Mouse (Mus musculus) brown adipose tissue, adult 24 weeks (tissue): ENCODE measurements at regions not wholly inside any gene's neighbourhood (a gene's known extent, or its start where the extent isn't known, plus 50 kb on each side); places are given as distances from the start of the nearest gene placed in this dataset.
"Not testable (repeated sequence)": the region's sequence is repeated elsewhere in the genome, so short reads cannot be mapped to it uniquely, and the experiment has no call there.

Source experiments
- H3K27ac ChIP-seq: fragments of 200-500 bp; replicated peaks from 2 replicates; pipeline ENCODE4 v1.5.1; 2012; ENCODE audit warnings: low read depth, mild to moderate bottlenecking, low read length
- H3K4me1 ChIP-seq: fragments of 200-500 bp; 2 replicates; pipeline ENCODE4 v1.6.1; 2012; ENCODE audit warnings: low read length, mixed read lengths; ENCODE audit not compliant: control insufficient read depth, insufficient read depth, insufficient read length
- H3K4me3 ChIP-seq: fragments of 200-500 bp; 2 replicates; pipeline ENCODE4 v1.5.1; 2012; ENCODE audit warnings: low read depth, mild to moderate bottlenecking, low read length, moderate library complexity; ENCODE audit not compliant: insufficient read depth

DNA sequence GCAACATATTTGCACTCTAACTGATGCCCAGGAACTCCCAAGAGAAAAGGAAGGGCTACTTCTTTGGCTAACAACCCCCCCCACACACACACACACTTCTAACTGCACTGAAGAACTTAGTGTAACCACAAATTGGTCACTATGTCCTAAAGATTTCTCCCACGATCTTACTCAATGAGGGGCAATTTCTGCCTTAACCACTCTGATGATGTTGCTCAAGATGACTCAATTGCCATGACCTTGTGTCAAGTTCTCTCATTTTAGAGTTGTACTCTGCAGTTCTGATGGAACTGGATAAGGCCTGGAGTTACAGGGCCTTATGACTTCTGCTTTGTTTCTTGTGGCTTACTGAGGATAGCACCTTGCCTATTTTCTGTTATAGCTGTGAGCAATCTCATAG is 81.7 kb downstream of the Sem1 start:
- H3K4me3 ChIP-seq: no peak overlapping the region
- H3K4me1 ChIP-seq: no peaks in the 10 kb centered on the region
- no peak overlapping the region for H3K27ac ChIP-seq

DNA sequence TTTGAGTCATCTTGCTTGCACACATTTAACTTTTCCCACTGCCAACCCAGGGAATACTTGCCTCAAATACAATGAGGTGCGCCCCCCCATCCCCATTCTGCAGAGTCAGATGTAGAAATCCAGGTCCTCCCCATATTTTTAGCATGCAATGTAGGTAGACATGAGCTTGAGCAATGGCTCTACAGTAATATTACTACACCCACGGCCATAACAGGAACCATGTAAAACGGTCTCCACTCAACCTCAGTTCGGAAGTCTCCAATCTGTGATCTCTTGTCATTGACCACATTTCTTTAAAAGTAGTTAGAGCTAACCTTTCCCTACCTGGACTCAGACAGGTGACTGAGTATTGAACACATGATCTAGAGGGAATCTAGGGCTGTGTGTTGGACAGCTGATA is 82.1 kb downstream of the Sem1 start:
- no peak overlapping the region for H3K4me3 ChIP-seq
- no peaks in the 10 kb centered on the region for H3K4me1 ChIP-seq
- H3K27ac ChIP-seq: no peak overlapping the region

DNA sequence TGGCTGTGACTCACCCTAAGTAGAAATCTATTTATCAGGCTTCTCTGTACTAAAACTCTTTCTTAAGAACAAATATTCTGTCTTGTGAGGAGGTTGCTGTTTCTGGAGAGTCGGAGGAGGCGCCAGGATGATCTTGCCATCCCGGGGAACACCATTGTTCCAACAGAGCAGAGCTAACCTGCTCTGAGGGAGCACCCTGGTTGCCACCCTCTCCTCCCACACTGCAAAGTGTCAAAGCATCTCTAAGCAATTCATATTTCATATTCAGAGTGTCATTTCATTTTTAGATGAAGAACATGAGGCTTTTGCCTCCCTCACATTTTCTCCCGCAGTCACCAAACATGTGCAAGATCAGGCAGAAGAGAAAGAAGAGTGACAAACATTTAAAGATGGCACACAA is 90.3 kb downstream of the Sem1 start:
- Histone ChIP-seq H3K4me3 (no peak overlapping the region), H3K4me1 (no peaks in the 10 kb centered on the region), H3K27ac (no peak overlapping the region)

DNA sequence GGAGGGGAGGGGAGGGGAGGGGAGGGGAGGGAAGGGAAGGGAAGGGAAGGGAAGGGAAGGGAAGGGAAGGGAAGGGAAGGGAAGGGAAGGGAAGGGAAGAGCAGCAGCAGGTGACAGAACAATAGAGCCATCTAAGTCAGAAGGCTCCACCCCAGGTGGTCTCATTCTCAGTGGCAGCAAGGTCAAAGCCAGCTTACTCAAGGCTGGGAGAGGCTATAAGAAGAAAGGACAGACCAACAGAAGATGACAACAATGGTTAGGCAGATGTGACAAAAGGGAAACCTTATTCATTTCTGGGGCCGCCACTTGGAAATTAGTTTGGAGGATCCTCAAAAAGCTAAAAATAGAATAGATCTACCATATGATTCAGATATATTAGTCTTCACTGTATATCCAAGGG is 96.9 kb downstream of the Sem1 start:
- not testable (repeated sequence) for H3K27ac ChIP-seq, H3K4me1 ChIP-seq, H3K4me3 ChIP-seq

DNA sequence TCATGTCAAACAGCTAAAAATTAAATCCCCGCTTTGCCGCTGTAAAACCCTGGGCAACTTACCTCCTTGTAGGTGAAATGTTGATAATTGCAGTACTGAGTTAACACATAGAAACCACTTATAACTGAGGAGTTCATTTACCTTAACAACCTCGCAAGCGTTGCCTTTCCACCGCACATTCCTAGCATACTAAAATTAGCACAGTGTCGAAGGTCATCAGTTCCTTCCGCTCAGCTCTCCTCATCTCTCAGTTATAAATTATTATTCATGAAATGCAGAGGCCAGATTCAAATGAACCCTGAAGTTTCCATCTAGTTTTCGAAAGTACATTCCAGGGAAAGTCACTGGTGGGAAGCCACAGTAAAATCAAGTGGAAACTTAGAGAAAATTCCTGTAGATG is 108.1 kb downstream of the Sem1 start:
- H3K4me1 ChIP-seq: no peaks in the 10 kb centered on the region
- no peak overlapping the region for H3K4me3 ChIP-seq

DNA sequence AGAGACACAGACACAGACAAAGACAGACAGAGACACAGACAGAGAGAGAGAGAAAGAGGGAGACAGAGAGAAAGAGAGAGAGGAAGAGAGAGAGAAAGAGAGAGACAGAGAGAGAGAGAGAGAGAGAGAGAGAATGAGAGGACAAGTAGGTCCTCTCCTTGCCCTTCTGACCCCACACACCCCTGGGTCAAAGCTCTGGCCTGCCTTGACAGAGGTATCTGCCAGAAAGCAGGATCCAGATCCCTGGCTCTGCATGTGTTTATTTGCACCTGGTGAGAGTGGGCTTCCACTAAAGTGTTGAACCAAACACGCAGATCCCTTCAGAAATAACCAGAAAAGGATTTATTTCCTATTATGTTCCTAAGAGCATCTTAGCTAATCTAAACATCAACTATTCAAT is 110.9 kb downstream of the Sem1 start:
- no peak overlapping the region for H3K4me3 ChIP-seq
- no peak overlapping the region for H3K27ac ChIP-seq
- no peaks in the 10 kb centered on the region for H3K4me1 ChIP-seq

More for the DNA sequence above, 108.1 kb downstream of the Sem1 start:
- no peak overlapping the region for H3K27ac ChIP-seq

DNA sequence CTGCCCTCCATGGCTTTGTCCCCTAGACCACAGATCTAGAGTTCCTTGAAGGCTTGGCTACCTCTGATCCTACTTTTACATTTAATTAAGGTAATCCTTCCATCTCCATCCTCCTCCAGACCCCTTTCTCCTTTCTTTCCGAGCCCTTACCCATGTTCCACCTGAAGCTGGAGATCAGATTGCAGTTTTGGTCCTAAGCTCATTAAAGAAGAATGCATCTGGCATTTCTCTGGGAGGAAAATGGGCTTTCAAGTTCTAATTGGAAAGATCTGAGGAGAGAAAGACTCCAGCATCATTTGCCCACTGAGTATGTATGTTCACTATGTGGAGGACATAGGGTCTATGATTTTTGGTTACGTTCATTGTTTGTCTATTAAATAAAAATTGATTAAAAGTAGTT is 112.2 kb downstream of the Sem1 start:
- Histone ChIP-seq H3K4me3 (no peak overlapping the region), H3K27ac (no peak overlapping the region), H3K4me1 (no peaks in the 10 kb centered on the region)

DNA sequence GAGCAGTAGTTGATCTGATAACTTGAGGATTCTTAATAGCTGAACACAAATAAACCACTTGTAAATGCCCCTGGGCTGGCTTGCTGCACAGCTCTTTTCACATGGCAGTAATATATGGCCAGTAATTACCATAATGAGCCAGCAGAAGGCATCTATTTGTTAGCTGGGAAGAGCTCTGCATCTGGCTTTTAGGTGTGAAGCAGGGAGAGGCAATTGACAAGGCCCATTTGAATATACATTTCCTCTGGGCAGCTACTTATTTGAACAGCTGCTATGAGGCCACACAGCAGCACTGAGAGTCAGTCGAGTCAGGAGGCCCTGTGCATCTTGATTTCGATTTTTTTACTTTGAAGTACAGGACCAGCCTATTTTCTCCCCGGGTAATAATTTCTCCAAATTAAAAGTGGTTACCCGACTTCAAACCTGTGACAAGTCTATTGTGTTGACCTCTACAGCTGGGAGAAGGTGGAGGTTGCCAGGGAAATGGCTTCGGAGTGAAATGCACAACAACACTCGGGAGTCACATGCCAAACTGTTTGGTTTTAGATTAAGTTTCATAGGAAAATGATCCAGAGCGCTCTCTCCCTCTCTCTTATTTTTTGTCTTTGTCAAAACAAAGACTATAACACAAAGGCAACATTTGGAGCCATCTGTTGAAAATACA is 114.5 kb downstream of the Sem1 start:
- no peaks in the 10 kb centered on the region for H3K4me1 ChIP-seq
- H3K4me3 ChIP-seq: no peak overlapping the region
- H3K27ac ChIP-seq: no peak overlapping the region

DNA sequence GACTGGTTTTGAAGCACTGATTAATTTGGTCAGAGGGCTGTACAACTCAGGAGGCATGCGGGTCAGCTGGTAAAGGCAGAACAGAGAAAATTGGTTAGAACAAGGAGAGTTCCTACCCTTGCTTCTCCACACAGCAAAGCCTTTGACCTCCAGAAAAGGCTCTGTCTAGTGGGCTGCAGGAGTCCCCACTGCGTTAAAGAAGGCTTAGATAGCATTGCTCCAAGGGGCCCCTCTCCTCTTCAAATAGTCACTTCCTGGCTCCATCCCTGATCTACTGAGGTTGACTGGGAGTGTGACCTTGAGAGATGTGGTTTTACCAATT is 118.6 kb downstream of the Sem1 start:
- Histone ChIP-seq H3K27ac (no peak overlapping the region), H3K4me1 (no peaks in the 10 kb centered on the region), H3K4me3 (no peak overlapping the region)

DNA sequence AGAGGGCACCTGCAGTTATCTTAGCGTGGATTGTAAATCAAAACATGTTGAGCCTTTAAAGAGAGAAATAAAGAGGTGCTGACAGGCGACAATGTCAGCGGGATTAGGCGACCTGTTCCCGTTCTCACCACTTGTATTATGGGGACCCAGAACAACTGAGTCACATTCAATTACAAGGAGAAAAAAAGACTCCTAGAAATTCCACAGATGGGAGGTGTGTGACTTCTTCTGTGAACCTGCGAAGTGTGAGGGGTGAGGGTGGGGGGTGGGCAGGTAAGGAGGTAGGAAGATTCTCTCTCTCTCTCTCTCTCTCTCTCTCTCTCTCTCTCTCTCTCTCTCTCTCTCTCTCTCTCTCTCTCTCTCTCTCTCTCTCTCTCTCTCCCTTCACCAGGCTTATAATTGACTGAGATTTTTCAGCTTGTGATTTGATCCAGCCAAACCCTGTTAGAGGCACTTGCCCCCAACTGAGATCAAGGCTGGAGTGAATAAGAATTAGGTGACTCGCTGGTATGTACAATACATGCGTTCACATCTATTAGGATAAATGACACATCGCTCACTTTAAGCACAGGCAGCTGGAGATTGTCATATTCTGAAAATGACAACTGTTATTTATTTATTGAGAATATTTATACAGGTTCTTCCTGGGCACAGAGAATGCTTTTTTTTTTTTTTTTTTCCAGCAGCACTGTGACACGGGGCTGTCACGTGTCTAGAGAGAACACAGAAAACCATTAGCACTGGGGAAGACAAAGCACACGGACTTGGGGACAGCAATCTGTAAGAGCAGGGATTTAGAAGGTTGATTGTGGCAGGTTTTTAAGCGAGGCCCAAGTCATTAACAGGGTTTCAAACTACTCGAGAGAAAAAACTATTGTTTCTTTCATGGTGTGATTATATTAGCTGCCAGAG is 119.2 kb downstream of the Sem1 start:
- Histone ChIP-seq H3K27ac (no peak overlapping the region), H3K4me3 (no peak overlapping the region), H3K4me1 (no peaks in the 10 kb centered on the region)

DNA sequence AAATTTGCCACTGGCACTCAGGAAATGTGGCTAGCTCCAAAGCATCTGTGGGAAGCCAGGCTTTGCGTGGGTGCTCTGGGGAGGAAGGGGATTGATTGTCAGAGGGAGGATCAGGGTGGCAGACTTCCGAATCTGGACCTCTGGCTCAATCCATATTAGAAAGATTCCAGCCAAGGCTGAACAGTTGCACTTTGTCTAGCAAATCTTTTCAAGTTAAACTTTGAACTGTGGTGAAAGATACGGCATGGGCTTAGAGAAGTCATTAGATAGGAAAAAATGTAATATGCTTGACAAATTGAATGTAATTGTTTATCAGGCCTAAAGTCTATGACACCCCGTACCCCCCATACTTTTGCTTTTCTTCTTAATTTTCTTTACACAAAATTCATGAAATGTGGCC is 120.7 kb downstream of the Sem1 start:
- H3K27ac ChIP-seq: no peak overlapping the region
- H3K4me1 ChIP-seq: no peaks in the 10 kb centered on the region
- no peak overlapping the region for H3K4me3 ChIP-seq

DNA sequence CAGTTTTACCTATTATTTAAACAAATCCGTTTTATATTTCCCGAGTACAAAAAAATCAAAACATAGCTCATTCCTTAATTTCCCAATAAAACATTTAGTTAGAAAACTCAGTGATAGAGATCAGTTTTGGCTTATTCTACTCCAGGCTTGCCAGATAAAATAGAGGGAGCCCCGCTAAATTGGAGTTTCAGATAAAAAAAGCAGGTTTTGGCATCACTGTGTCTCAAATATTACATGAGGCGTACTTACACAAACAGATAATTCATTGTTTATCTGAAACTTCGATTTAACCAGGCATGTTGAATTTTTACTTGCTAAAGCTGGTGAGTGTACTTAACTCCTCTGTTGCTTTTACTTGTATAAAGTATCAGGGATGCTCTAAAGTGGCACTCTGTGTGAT is 121.5 kb downstream of the Sem1 start:
- no peak overlapping the region for H3K4me3 ChIP-seq
- no peaks in the 10 kb centered on the region for H3K4me1 ChIP-seq
- H3K27ac ChIP-seq: no peak overlapping the region

DNA sequence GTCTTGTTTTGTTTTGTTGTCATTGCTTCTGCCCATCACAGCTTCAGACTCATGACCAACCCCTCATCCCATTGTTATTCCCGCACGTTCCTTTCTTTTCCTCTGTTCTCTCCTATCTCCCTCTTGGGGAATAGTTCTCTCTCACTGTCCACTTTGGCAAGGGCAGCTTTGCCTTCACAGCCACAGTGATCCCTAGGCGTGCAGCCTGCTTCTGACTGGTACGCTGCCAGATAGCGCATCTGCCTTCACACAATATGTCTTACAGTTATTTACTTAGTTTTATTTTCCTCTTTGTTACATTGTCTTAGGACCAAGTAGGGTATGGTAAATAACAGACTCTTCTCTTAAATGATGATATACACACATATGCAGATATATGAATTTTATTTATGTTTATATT is 122.9 kb downstream of the Sem1 start:
- H3K27ac ChIP-seq: no peak overlapping the region
- no peaks in the 10 kb centered on the region for H3K4me1 ChIP-seq
- no peak overlapping the region for H3K4me3 ChIP-seq

DNA sequence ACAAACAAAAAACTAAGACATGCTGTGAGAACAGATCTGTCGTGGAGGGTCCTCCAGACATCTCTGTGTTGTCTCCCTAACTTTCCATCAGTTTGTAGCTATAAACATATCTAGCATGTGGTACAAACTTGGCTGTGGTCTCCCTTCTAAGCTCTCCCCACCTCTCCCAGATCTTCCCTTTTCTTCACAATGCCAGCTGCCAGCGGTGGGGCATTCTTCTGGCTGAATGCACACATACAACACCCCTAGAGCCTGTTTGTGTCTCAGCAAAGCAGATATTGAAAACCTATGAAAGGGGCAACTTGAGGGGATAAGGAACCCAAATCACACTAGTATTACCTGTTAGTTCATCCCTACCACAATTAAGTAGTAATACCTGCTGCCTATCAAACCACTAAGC is 124.1 kb downstream of the Sem1 start:
- no peak overlapping the region for H3K27ac ChIP-seq
- H3K4me1 ChIP-seq: no peaks in the 10 kb centered on the region
- H3K4me3 ChIP-seq: no peak overlapping the region

DNA sequence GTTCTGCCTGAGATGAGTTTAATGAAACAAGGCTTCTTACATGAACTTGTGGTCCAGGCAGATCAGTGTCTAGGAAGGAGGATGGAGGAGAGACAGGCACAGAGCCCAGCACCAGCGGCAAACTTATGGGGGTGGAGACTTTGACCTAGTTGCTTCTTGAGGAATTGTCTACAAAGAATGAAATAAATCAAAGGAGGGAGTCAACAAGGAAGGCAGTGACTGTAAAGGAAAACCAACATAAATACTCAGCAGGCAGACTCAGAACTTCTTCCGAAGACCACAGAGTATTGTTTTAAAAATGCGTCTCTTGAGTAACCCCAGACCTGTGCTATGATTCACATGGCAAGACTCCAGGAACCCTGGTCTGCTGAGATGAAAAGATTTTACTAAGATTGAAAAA is 143.6 kb downstream of the Sem1 start:
- Histone ChIP-seq H3K27ac (no peak overlapping the region), H3K4me3 (no peak overlapping the region), H3K4me1 (no peaks in the 10 kb centered on the region)

DNA sequence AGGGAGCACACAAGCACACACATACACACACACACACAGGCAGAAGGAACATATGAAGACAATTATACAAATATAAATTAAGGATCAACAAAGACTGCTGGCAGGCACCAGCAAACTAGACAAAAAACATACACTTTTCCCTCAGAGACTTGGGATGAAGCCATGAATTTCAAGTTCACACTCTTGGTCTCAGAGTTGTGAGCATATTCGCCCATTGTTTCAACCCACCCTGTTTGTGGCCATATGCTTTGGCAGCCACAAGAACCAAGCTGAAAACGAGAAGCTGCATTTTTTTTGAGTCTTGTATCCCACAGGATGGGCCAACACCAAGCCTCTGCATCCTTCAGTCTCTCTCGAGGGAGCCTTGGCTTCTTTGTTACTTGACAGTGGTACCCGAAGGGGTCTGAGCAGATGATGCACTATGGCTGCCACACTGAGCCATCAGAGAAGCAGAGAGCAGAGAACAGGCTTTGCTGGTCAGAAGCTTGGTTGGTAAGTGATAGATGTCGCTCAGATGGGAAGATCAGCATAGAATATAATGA is 144.1 kb downstream of the Sem1 start:
- H3K4me1 ChIP-seq: no peaks in the 10 kb centered on the region
- no peak overlapping the region for H3K4me3 ChIP-seq
- no peak overlapping the region for H3K27ac ChIP-seq
